ENCODE assay signal across 7 mouse cellular contexts in genomic region chr2:155592854-155593283, GRCm38 (mm10). TPM values are rescaled to one million over a fixed set of nuclear protein-coding genes. Genes with fewer than 3 reads are reported as not detected.
DNase-seq lines count a peak whose midpoint lies in the region; ATAC-seq and TF ChIP-seq lines count a peak whose summit lies in the region.

No protein-coding gene starts in this region.

- TF ChIP-seq POLR2A in spleen, adult 2 months (IDR thresholded peaks at IDR 0.05; ENCODE audit: low read depth, low read length) = no peak; the same call in 1 of the 2 replicates
- no peak; the same call in 1 of the 2 replicates for TF ChIP-seq POLR2A in limb, embryonic 14.5 days (IDR thresholded peaks at IDR 0.05; ENCODE audit: borderline replicate concordance, extremely low read depth, insufficient read depth, insufficient read length)

- H3K27ac ChIP-seq in spleen, adult 2 months (ENCODE audit: insufficient read depth, low read length) = no peak overlapping the region
- no peak overlapping the region for H3K27ac ChIP-seq in forebrain, embryonic 11.5 days (ENCODE audit: low read depth, low read length)
- H3K27ac ChIP-seq in limb, embryonic 14.5 days (replicated peaks; ENCODE audit: low read depth, low read length) = no peak overlapping the region
- no peak overlapping the region for H3K27ac ChIP-seq in stomach, embryonic 16.5 days (ENCODE audit: low read length)

- no peak for ATAC-seq in forebrain, embryonic 11.5 days (replicated peaks; ENCODE audit: low FRiP score)
- no peak for ATAC-seq in limb, embryonic 14.5 days (ENCODE audit: low FRiP score, low read depth)
- no peak for ATAC-seq in stomach, embryonic 16.5 days (ENCODE audit: insufficient read depth, low FRiP score)

- H3K4me2 ChIP-seq in forebrain, embryonic 11.5 days (ENCODE audit: low read depth, low read length, severe bottlenecking) = peak overlapping the region; percentile 74
- peak overlapping the region; percentile 69 for H3K4me2 ChIP-seq in limb, embryonic 14.5 days (replicated peaks; ENCODE audit: low read depth, low read length, severe bottlenecking)
- H3K4me2 ChIP-seq in stomach, embryonic 16.5 days (ENCODE audit: low read depth, low read length) = peak overlapping the region; percentile 82

- H3K9me3 ChIP-seq in forebrain, embryonic 11.5 days (ENCODE audit: control insufficient read depth, low read length) = no peaks in the 10 kb centered on the region
- no peaks in the 10 kb centered on the region for H3K9me3 ChIP-seq in limb, embryonic 14.5 days (ENCODE audit: control insufficient read depth, low read length)
- no peaks in the 10 kb centered on the region for H3K9me3 ChIP-seq in stomach, embryonic 16.5 days (replicated peaks; ENCODE audit: control insufficient read depth, low read length)

- DNase-seq in spleen, adult 2 months (ENCODE audit: low read depth in 1 of 2, low spot score in 2 of 2) = no peak
- DNase-seq in spleen, postnatal 36 days (ENCODE audit: low spot score in 2 of 2) = no peak
- DNase-seq in forebrain, embryonic 11.5 days (ENCODE audit: low spot score) = no peak
- DNase-seq in limb, embryonic 14.5 days (ENCODE audit: low spot score) = no peak
- DNase-seq in ovary, postnatal 10 days (ENCODE audit: low spot score) = no peak
- DNase-seq in retina, postnatal 1 day = no peak

- peak overlapping the region; percentile 79 for H3K9ac ChIP-seq in forebrain, embryonic 11.5 days (ENCODE audit: low read length)
- H3K9ac ChIP-seq in limb, embryonic 14.5 days (ENCODE audit: low read depth, low read length, severe bottlenecking) = peak overlapping the region; percentile 77
- H3K9ac ChIP-seq in stomach, embryonic 16.5 days (ENCODE audit: low read length) = peak overlapping the region; percentile 76

- no peaks in the 10 kb centered on the region for H3K27me3 ChIP-seq in spleen, adult 2 months (ENCODE audit: control insufficient read depth, insufficient read depth, low read length)
- no peaks in the 10 kb centered on the region for H3K27me3 ChIP-seq in forebrain, embryonic 11.5 days (ENCODE audit: control insufficient read depth, insufficient read depth, low read length)
- H3K27me3 ChIP-seq in limb, embryonic 14.5 days (ENCODE audit: control insufficient read depth, insufficient read depth, low read length) = no peaks in the 10 kb centered on the region
- no peaks in the 10 kb centered on the region for H3K27me3 ChIP-seq in stomach, embryonic 16.5 days (ENCODE audit: control insufficient read depth, insufficient read depth, low read length)

- H3K36me3 ChIP-seq in spleen, adult 2 months (ENCODE audit: control insufficient read depth, insufficient read depth, low read length) = no peaks in the 10 kb centered on the region
- no peaks in the 10 kb centered on the region for H3K36me3 ChIP-seq in forebrain, embryonic 11.5 days (ENCODE audit: control insufficient read depth, insufficient read depth, low read length)
- H3K36me3 ChIP-seq in limb, embryonic 14.5 days (ENCODE audit: control insufficient read depth, insufficient read depth, low read length) = no peaks in the 10 kb centered on the region
- H3K36me3 ChIP-seq in stomach, embryonic 16.5 days (ENCODE audit: control insufficient read depth, insufficient read depth, low read length) = no peaks in the 10 kb centered on the region

- H3K4me1 ChIP-seq in spleen, adult 2 months (ENCODE audit: control insufficient read depth, insufficient read depth, insufficient read length) = peaks cover 4% of the 10 kb centered on the region
- H3K4me1 ChIP-seq in forebrain, embryonic 11.5 days (replicated peaks; ENCODE audit: control insufficient read depth, insufficient read depth, low read length) = no peaks in the 10 kb centered on the region; the same call in 1 of the 2 replicates
- H3K4me1 ChIP-seq in limb, embryonic 14.5 days (ENCODE audit: control insufficient read depth, insufficient read depth, low read length) = peaks cover 9% of the 10 kb centered on the region
- peaks cover 14% of the 10 kb centered on the region for H3K4me1 ChIP-seq in stomach, embryonic 16.5 days (ENCODE audit: control insufficient read depth, insufficient read depth, low read length)

- WGBS in spleen, adult 2 months = 1% methylated on average over 9 of the region's 9 CpGs
- under 1% methylated on average over 9 of the region's 9 CpGs for WGBS in forebrain, embryonic 11.5 days
- under 1% methylated on average over 9 of the region's 9 CpGs for WGBS in limb, embryonic 14.5 days
- 2% methylated on average over 9 of the region's 9 CpGs for WGBS in stomach, embryonic 16.5 days

- TF ChIP-seq CTCF in spleen, adult 2 months (IDR thresholded peaks at IDR 0.05; ENCODE audit: extremely low read depth, insufficient read depth, insufficient read length, insufficient replicate concordance) = no peak

- peak overlapping the region; percentile 66 for H3K4me3 ChIP-seq in spleen, adult 2 months (ENCODE audit: extremely low read depth, insufficient read depth, insufficient read length)
- H3K4me3 ChIP-seq in forebrain, embryonic 11.5 days (ENCODE audit: low read depth, low read length) = peak overlapping the region; percentile 54
- peak overlapping the region; percentile 57 for H3K4me3 ChIP-seq in limb, embryonic 14.5 days (replicated peaks; ENCODE audit: low read length)
- peak overlapping the region; percentile 61 for H3K4me3 ChIP-seq in stomach, embryonic 16.5 days (replicated peaks; ENCODE audit: low read length)

RNA-seq across cellular contexts. Expression of gene Gss, which starts 0.3 kb away (rescaled TPM):
- 9.9 and 11.3 TPM in 2 replicates for polyA plus RNA-seq in spleen, adult 2 months (2012; rRNA removed)
- polyA plus RNA-seq in forebrain, embryonic 11.5 days (2014; fragmentation: Nextera tagmentation; extraction: Ambion mirVana) = 18.1 and 22.3 TPM in 2 replicates
- 16.3 and 21.3 TPM in 2 replicates for polyA plus RNA-seq in limb, embryonic 14.5 days (2012; rRNA removed)
- 24.9 and 28.7 TPM in 2 replicates for polyA plus RNA-seq in limb, embryonic 14.5 days (2014; fragmentation: Nextera tagmentation; extraction: Ambion mirVana)
- 41.8 and 42.5 TPM in 2 replicates for polyA plus RNA-seq in stomach, embryonic 16.5 days (2015; fragmentation: Nextera tagmentation; extraction: Ambion mirVana)

RNA-seq across cellular contexts. Expression of gene Myh7b, which starts 18.1 kb away (rescaled TPM):
- 0.04 TPM in 2 replicates for polyA plus RNA-seq in spleen, adult 2 months (2012; rRNA removed)
- polyA plus RNA-seq in forebrain, embryonic 11.5 days (2014; fragmentation: Nextera tagmentation; extraction: Ambion mirVana) = 0.27 and 0.31 TPM in 2 replicates
- polyA plus RNA-seq in limb, embryonic 14.5 days (2012; rRNA removed) = 21.9 and 27.0 TPM in 2 replicates
- polyA plus RNA-seq in limb, embryonic 14.5 days (2014; fragmentation: Nextera tagmentation; extraction: Ambion mirVana) = 3.6 and 5.0 TPM in 2 replicates
- 0.21 and 0.58 TPM in 2 replicates for polyA plus RNA-seq in stomach, embryonic 16.5 days (2015; fragmentation: Nextera tagmentation; extraction: Ambion mirVana)
